In the genomic region with DNA sequence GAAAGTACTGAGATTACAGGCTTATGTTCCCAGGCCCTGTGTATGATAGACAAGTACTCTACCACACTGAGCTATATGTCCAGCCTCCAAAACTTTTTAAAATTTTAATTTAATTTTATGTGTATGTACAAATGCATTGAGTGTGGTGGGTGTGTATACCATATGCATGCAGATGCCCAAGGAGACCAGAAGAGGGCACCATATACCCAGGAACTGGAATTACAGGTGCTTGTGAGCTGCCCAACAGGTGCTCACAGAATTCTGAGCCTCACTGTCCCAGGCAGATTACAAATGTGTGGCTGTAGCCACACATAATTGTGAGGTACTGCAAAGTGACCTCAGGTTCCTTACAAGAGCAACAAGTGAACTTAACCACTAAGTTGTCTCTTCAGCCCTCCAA, we compare ENCODE assay signal across 17 mouse cellular contexts. TPM values are rescaled to one million over a fixed set of nuclear protein-coding genes. Genes with fewer than 3 reads are reported as not detected.
DNase-seq lines count a peak whose midpoint lies in the region; ATAC-seq and TF ChIP-seq lines count a peak whose summit lies in the region.
"Had no signal": no experiment of that assay in that cellular context is flagged by ENCODE, and none has a peak within 500 bp of the region (broad histone marks: within the 10 kb centered on the region; RNA-seq: fewer than 3 reads in every experiment).

No protein-coding gene starts in this region.

- H3K4me2 ChIP-seq in hindbrain, postnatal 0 days (ENCODE audit: low read depth, low read length) = no peak overlapping the region
- H3K4me2 ChIP-seq in hindbrain, embryonic 14.5 days (replicated peaks) = no peak overlapping the region
- H3K4me2 ChIP-seq: limb, embryonic 12.5 days; neural tube, embryonic 12.5 days had no signal

- no peaks in the 10 kb centered on the region for H3K4me1 ChIP-seq in hindbrain, postnatal 0 days (ENCODE audit: insufficient read depth, low read length)
- no peaks in the 10 kb centered on the region for H3K4me1 ChIP-seq in hindbrain, embryonic 14.5 days (replicated peaks; ENCODE audit: control insufficient read depth, insufficient read depth, low read length)
- H3K4me1 ChIP-seq: hindbrain, embryonic 10.5 days; neural tube, embryonic 12.5 days had no signal

- H3K36me3 ChIP-seq in hindbrain, postnatal 0 days (ENCODE audit: insufficient read depth, low read length) = peaks cover 58% of the 10 kb centered on the region
- H3K36me3 ChIP-seq in hindbrain, embryonic 14.5 days (replicated peaks; ENCODE audit: control insufficient read depth, insufficient read depth) = peaks cover 93% of the 10 kb centered on the region

- TF ChIP-seq CTCF in hindbrain, postnatal 0 days (IDR thresholded peaks at IDR 0.05; ENCODE audit: low read depth) = peak; percentile 68

- DNase-seq in hindbrain, postnatal 0 days (ENCODE audit: low spot score) = peak; percentile 41
- DNase-seq in hindbrain, embryonic 14.5 days (ENCODE audit: low spot score) = no peak
- DNase-seq in 3T3-L1 (ENCODE audit: low read depth, low spot score) (peak; percentile 24), ES-CJ7 (ENCODE audit: low read depth, low spot score) (peak; percentile 64)
- peak; percentile 49 for DNase-seq in c-Kit-positive CD71-positive TER-119-positive erythroid progenitor cells, embryonic 14.5 days (ENCODE audit: low spot score)
- DNase-seq in right cerebral cortex, postnatal 14 days = no peak
- no peak for DNase-seq in Muller cell, postnatal 12 days (ENCODE audit: inconsistent ontology term)
- DNase-seq in spleen, adult 18-20 months = no peak
- DNase-seq: cerebellum, adult 8-10 months; heart, adult 18-20 months; kidney, postnatal 25 days; right cerebral cortex, postnatal 4 days; thymus, postnatal 36 days had no signal

- H3K27ac ChIP-seq in hindbrain, postnatal 0 days = no peak overlapping the region
- no peak overlapping the region for H3K27ac ChIP-seq in hindbrain, embryonic 14.5 days
- H3K27ac ChIP-seq: hindbrain, embryonic 10.5 days; limb, embryonic 12.5 days; neural tube, embryonic 12.5 days had no signal

- no peak for ATAC-seq in hindbrain, postnatal 0 days
- ATAC-seq in hindbrain, embryonic 14.5 days (ENCODE audit: low FRiP score) = no peak

- no peaks in the 10 kb centered on the region for H3K27me3 ChIP-seq in hindbrain, postnatal 0 days (ENCODE audit: insufficient read depth, low read length)
- no peaks in the 10 kb centered on the region for H3K27me3 ChIP-seq in hindbrain, embryonic 14.5 days (ENCODE audit: control insufficient read depth, insufficient read depth, low read length)
- H3K27me3 ChIP-seq: limb, embryonic 12.5 days; neural tube, embryonic 12.5 days had no signal

- no peak overlapping the region for H3K9ac ChIP-seq in hindbrain, postnatal 0 days (replicated peaks; ENCODE audit: low read length)
- H3K9ac ChIP-seq in hindbrain, embryonic 14.5 days = no peak overlapping the region
- H3K9ac ChIP-seq: limb, embryonic 12.5 days; neural tube, embryonic 12.5 days had no signal

- no peaks in the 10 kb centered on the region for H3K9me3 ChIP-seq in hindbrain, postnatal 0 days (ENCODE audit: low read length)
- H3K9me3 ChIP-seq in hindbrain, embryonic 14.5 days (ENCODE audit: control insufficient read depth, low read length) = no peaks in the 10 kb centered on the region
- H3K9me3 ChIP-seq: hindbrain, embryonic 10.5 days; limb, embryonic 12.5 days; neural tube, embryonic 12.5 days had no signal

- no peak overlapping the region for H3K4me3 ChIP-seq in hindbrain, postnatal 0 days (ENCODE audit: low read length)
- H3K4me3 ChIP-seq in hindbrain, embryonic 14.5 days (replicated peaks; ENCODE audit: low read length) = no peak overlapping the region
- H3K4me3 ChIP-seq: hindbrain, embryonic 10.5 days; limb, embryonic 12.5 days; neural tube, embryonic 12.5 days had no signal

RNA-seq across cellular contexts. Expression of a gene that starts 18.1 kb away (rescaled TPM):
- total RNA-seq in hindbrain, postnatal 0 days (2014; rRNA removed) = 12.4 and 15.8 TPM in 2 replicates
- polyA plus RNA-seq in hindbrain, postnatal 0 days (2015; fragmentation: Nextera tagmentation; extraction: Ambion mirVana) = 14.5 and 15.0 TPM in 2 replicates
- 9.4 and 9.8 TPM in 2 replicates for polyA plus RNA-seq in hindbrain, embryonic 14.5 days (2014; fragmentation: Nextera tagmentation; extraction: Ambion mirVana)
- total RNA-seq: megakaryocyte progenitor cell, adult 5-6 weeks had no signal
- polyA plus RNA-seq: hindbrain, embryonic 10.5 days; limb, embryonic 12.5 days; neural tube, embryonic 12.5 days had no signal

RNA-seq across cellular contexts. Expression of a gene that starts 27.0 kb away (rescaled TPM):
- 63.8 and 70.8 TPM in 2 replicates for total RNA-seq in hindbrain, postnatal 0 days (2014; rRNA removed)
- 104 and 106 TPM in 2 replicates for polyA plus RNA-seq in hindbrain, postnatal 0 days (2015; fragmentation: Nextera tagmentation; extraction: Ambion mirVana)
- 110 and 123 TPM in 2 replicates for polyA plus RNA-seq in hindbrain, embryonic 14.5 days (2014; fragmentation: Nextera tagmentation; extraction: Ambion mirVana)

RNA-seq across cellular contexts. Expression of a gene that starts 27.2 kb away (rescaled TPM):
- 0.25 and 0.31 TPM in 2 replicates for total RNA-seq in hindbrain, postnatal 0 days (2014; rRNA removed)
- polyA plus RNA-seq in hindbrain, postnatal 0 days (2015; fragmentation: Nextera tagmentation; extraction: Ambion mirVana) = 2.2 and 2.4 TPM in 2 replicates
- polyA plus RNA-seq in hindbrain, embryonic 14.5 days (2014; fragmentation: Nextera tagmentation; extraction: Ambion mirVana) = 2.2 and 2.8 TPM in 2 replicates
- total RNA-seq: heart, adult 18-20 months had no signal

RNA-seq across cellular contexts. Expression of a gene that starts 31.2 kb away (rescaled TPM):
- total RNA-seq in hindbrain, postnatal 0 days (2014; rRNA removed) = not detected in 2 replicates
- not detected in 2 replicates for polyA plus RNA-seq in hindbrain, postnatal 0 days (2015; fragmentation: Nextera tagmentation; extraction: Ambion mirVana)
- polyA plus RNA-seq in hindbrain, embryonic 14.5 days (2014; fragmentation: Nextera tagmentation; extraction: Ambion mirVana) = 0.12 TPM in 1 of 2 replicates, not detected in the other
- total RNA-seq: heart, adult 18-20 months; megakaryocyte progenitor cell, adult 5-6 weeks had no signal
- polyA plus RNA-seq: hindbrain, embryonic 10.5 days; limb, embryonic 12.5 days; neural tube, embryonic 12.5 days had no signal

RNA-seq across cellular contexts. Expression of a gene that starts 34.3 kb away (rescaled TPM):
- 13.2 and 18.0 TPM in 2 replicates for total RNA-seq in hindbrain, postnatal 0 days (2014; rRNA removed)
- 21.3 and 24.1 TPM in 2 replicates for polyA plus RNA-seq in hindbrain, postnatal 0 days (2015; fragmentation: Nextera tagmentation; extraction: Ambion mirVana)
- 31.2 and 34.3 TPM in 2 replicates for polyA plus RNA-seq in hindbrain, embryonic 14.5 days (2014; fragmentation: Nextera tagmentation; extraction: Ambion mirVana)
- total RNA-seq: megakaryocyte progenitor cell, adult 5-6 weeks had no signal

Comparison
In these comparisons a context has a peak if more than half of its experiments do, and no peak if none do; other contexts are left out.
1. DNase-seq: peak in hindbrain, postnatal 0 days (single experiment), 3T3-L1 (single experiment), ES-CJ7 (single experiment) and c-Kit-positive CD71-positive TER-119-positive erythroid progenitor cells, embryonic 14.5 days (single experiment); none in hindbrain, embryonic 14.5 days (single experiment), right cerebral cortex, postnatal 14 days (single experiment), Muller cell, postnatal 12 days (single experiment) and spleen, adult 18-20 months (0 of 2).